Mouse (Mus musculus) midbrain, embryonic 11.5 days (tissue): ENCODE measurements around the gene Hoxb1. TPM values are rescaled to one million over a fixed set of nuclear protein-coding genes. Genes with fewer than 3 reads are reported as not detected.
A peak's percentile ranks its signal among the peaks of the same experiment; 100 is the strongest.

ENCODE experiments used
- ATAC-seq: fragments of 200-750 bp; cut with Nextera tagmentation; 2 replicates; pipeline ENCODE4 v1.8.0; 2017; ENCODE audit warnings: moderate TSS enrichment, moderate library complexity; ENCODE audit not compliant: low FRiP score
- DNase-seq: peaks from one replicate; pipeline ENCODE4 v3.0.0; 2015; ENCODE audit warnings: low spot score; ENCODE audit errors: missing footprints
- H3K27ac ChIP-seq: fragments of 300-500 bp; sonication (generic); 2 replicates; pipeline ENCODE4 v1.5.1; 2014; ENCODE audit warnings: low read depth, low read length
- H3K27me3 ChIP-seq: fragments of 300-500 bp; sonication (generic); 2 replicates; pipeline ENCODE4 v1.6.1; 2014; ENCODE audit warnings: mild to moderate bottlenecking, low read length, moderate library complexity, mixed read lengths; ENCODE audit not compliant: control insufficient read depth, insufficient read depth
- H3K36me3 ChIP-seq: fragments of 300-500 bp; sonication (generic); 2 replicates; pipeline ENCODE4 v1.6.1; 2014; ENCODE audit warnings: mild to moderate bottlenecking, low read length, moderate library complexity, mixed read lengths; ENCODE audit not compliant: control insufficient read depth, insufficient read depth
- H3K4me1 ChIP-seq: fragments of 300-500 bp; sonication (generic); 2 replicates; pipeline ENCODE4 v1.6.1; 2014; ENCODE audit warnings: low read length; ENCODE audit not compliant: control insufficient read depth, insufficient read depth
- H3K4me2 ChIP-seq: fragments of 300-500 bp; sonication (generic); 2 replicates; pipeline ENCODE4 v1.6.1; 2014; ENCODE audit warnings: mild to moderate bottlenecking, moderate library complexity
- H3K4me3 ChIP-seq: fragments of 300-500 bp; sonication (generic); 2 replicates; pipeline ENCODE4 v1.5.1; 2014; ENCODE audit warnings: low read depth, low read length
- H3K9ac ChIP-seq: fragments of 300-500 bp; sonication (generic); 2 replicates; pipeline ENCODE4 v1.6.1; 2014; ENCODE audit warnings: low read length
- H3K9me3 ChIP-seq: fragments of 300-500 bp; sonication (generic); 2 replicates; pipeline ENCODE4 v1.6.1; 2016; ENCODE audit warnings: low read length; ENCODE audit not compliant: control insufficient read depth
- WGBS: fragments of 180-500 bp; shearing (Covaris S2); extraction: QIAGEN DNeasy Blood & Tissue Kit; methylation state at CpG from one replicate; pipeline ENCODE4 v1.1.7; 2014; 5-methylcytosine and 5-hydroxymethylcytosine counted together
- microRNA counts: library from miRNA; unstranded; fragments of <30 nt; microRNA quantifications from one replicate; lab custom pipeline; 2015
- microRNA-seq: library from miRNA; unstranded; fragments of <30 nt; microRNA quantifications from one replicate; pipeline ENCODE4, GENCODE M21; 2017
- polyA plus RNA-seq: library from polyadenylated mRNA; unstranded; fragments of >200 nt; fragmentation: Nextera tagmentation; extraction: Ambion mirVana; gene quantifications from 2 replicates; pipeline ENCODE4 v1.2.1, GENCODE M21; 2014

Hoxb1 gene
- polyA plus RNA-seq, 1 experiment from 2014 or later = not detected

GRCm38 (mm10) chr11:96413527-96413926, 48.0 kb downstream of the Hoxb1 start:
- H3K4me2 ChIP-seq = no peak overlapping the region
- WGBS = 67% methylated on average over 8 of the region's 8 CpGs
- DNase-seq = peak; percentile 54
- no peaks in the 10 kb centered on the region for H3K27me3 ChIP-seq
- ATAC-seq = no peak
- H3K27ac ChIP-seq = no peak overlapping the region
- no peaks in the 10 kb centered on the region for H3K36me3 ChIP-seq
- no peak overlapping the region for H3K4me3 ChIP-seq
- no peak overlapping the region for H3K9ac ChIP-seq
- H3K4me1 ChIP-seq = no peaks in the 10 kb centered on the region
- H3K9me3 ChIP-seq = no peaks in the 10 kb centered on the region

- no peak for ATAC-seq
- no peaks in the 10 kb centered on the region for H3K36me3 ChIP-seq
- WGBS = 73% methylated on average over 2 of the region's 2 CpGs
These were observed 48.5 kb downstream of the Hoxb1 start for GRCm38 (mm10) chr11:96414002-96414401.

More at GRCm38 (mm10) chr11:96414002-96414401, 48.5 kb downstream of the Hoxb1 start:
- no peaks in the 10 kb centered on the region for H3K4me1 ChIP-seq
- no peaks in the 10 kb centered on the region for H3K27me3 ChIP-seq
- H3K9ac ChIP-seq = no peak overlapping the region
- H3K9me3 ChIP-seq = no peaks in the 10 kb centered on the region
- DNase-seq = peak; percentile 72
- no peak overlapping the region for H3K4me2 ChIP-seq
- H3K4me3 ChIP-seq = no peak overlapping the region
- H3K27ac ChIP-seq = no peak overlapping the region

MicroRNA genes within 50 kb of the gene (microRNA counts, 519-probe panel; counts per million panel counts)
- microRNA mmu-miR-10a (lab: Ali Mortazavi, UCI) = 1,880 counts per million, percentile 3 among the panel's probes with 10 or more counts

Small RNA genes lying within 50 kb of the gene (microRNA-seq; reads per million reads assigned to microRNA genes)
- 130 reads per million, percentile 57 among the genes with 10 or more reads in this experiment for gene Mir10a

Other genes with a start within 250 kb of the Hoxb1 start
- not detected in 2 replicates for gene Ttll6, start 232.0 kb upstream of the Hoxb1 start, polyA plus RNA-seq
- gene Hoxb13, start 171.4 kb upstream of the Hoxb1 start, polyA plus RNA-seq = not detected in 2 replicates
- gene Hoxb9, start 94.3 kb upstream of the Hoxb1 start, polyA plus RNA-seq = not detected in 2 replicates
- not detected in 2 replicates for gene Hoxb8, start 83.8 kb upstream of the Hoxb1 start, polyA plus RNA-seq
- not detected in 2 replicates for gene Hoxb7, start 79.1 kb upstream of the Hoxb1 start, polyA plus RNA-seq
- gene Hoxb6, start 73.3 kb upstream of the Hoxb1 start, polyA plus RNA-seq = not detected in 2 replicates
- gene Hoxb5, start 62.4 kb upstream of the Hoxb1 start, polyA plus RNA-seq = not detected in 2 replicates
- gene Hoxb4, start 47.5 kb upstream of the Hoxb1 start, polyA plus RNA-seq = not detected in 2 replicates
- not detected in 2 replicates for gene Hoxb3, start 42.4 kb upstream of the Hoxb1 start, polyA plus RNA-seq
- not detected in 2 replicates for gene Hoxb2, start 15.2 kb upstream of the Hoxb1 start, polyA plus RNA-seq
- gene Skap1, start 98.8 kb downstream of the Hoxb1 start, polyA plus RNA-seq = 1.2 and 1.3 TPM in 2 replicates